Mouse (Mus musculus) retina, postnatal 7 days (tissue): ENCODE measurements around the gene Pramel4.
"Not testable (repeated sequence)": the region's sequence is repeated elsewhere in the genome, so short reads cannot be mapped to it uniquely, and the experiment has no call there.

Experiments used
- DNase-seq: peaks from one replicate; pipeline ENCODE4 v3.0.0-alpha.2; 2012; ENCODE audit warnings: low read depth, low spot score

The Pramel4 gene

GRCm38 (mm10) chr4:144058826-144059225 is at the start of gene Pramel4:
Gene Pramel4 (plus strand): TSS chr4:144059126.
- DNase-seq, result not testable (repeated sequence)

- not testable (repeated sequence) for DNase-seq
These were observed 47.2 kb downstream of the Pramel4 start, which contains the start of gene Gm13102 for GRCm38 (mm10) chr4:144106174-144106573. Gene Gm13102 (plus strand): TSS chr4:144106474.
